Mouse (Mus musculus) ES-E14 (cell line): ENCODE measurements around the gene Ptms.

Experiments used
- CHD2 ChIP-seq: IDR thresholded peaks from 2 replicates; pipeline ENCODE4 v1.6.1; 2014; ENCODE audit warnings: mild to moderate bottlenecking, low read depth, low read length, inconsistent platforms
- HCFC1 ChIP-seq: IDR thresholded peaks from 2 replicates; pipeline ENCODE4 v1.6.1; 2012; ENCODE audit warnings: low read length, inconsistent platforms, borderline replicate concordance; ENCODE audit not compliant: insufficient read depth
- MAFK ChIP-seq: IDR thresholded peaks from 2 replicates; pipeline ENCODE4 v1.6.1; 2014; ENCODE audit warnings: mild to moderate bottlenecking, low read depth, low read length, inconsistent platforms; ENCODE audit not compliant: insufficient read depth
- ZC3H11A ChIP-seq: IDR thresholded peaks from 2 replicates; pipeline ENCODE4 v1.6.1; 2012; ENCODE audit warnings: low read depth, mild to moderate bottlenecking, inconsistent platforms, low read length, borderline replicate concordance
- ZNF384 ChIP-seq: IDR thresholded peaks from 2 replicates; pipeline ENCODE4 v1.6.1; 2012; ENCODE audit warnings: low read depth, low read length, inconsistent platforms

GRCm38 (mm10) chr6:124925941-124926340 is 6.0 kb upstream of the Ptms start:
- no peak for TF ChIP-seq MAFK
- TF ChIP-seq ZC3H11A, result no peak
- no peak for TF ChIP-seq CHD2
- TF ChIP-seq ZNF384, result no peak
- no peak for TF ChIP-seq HCFC1
